Mouse (Mus musculus) left cerebral cortex, adult 11 months (tissue): Measurements from ENCODE around the gene Rnd2.
A peak's percentile ranks its signal among the peaks of the same experiment; 100 is the strongest.
"Not testable (repeated sequence)": the region's sequence is repeated elsewhere in the genome, so short reads cannot be mapped to it uniquely, and the experiment has no call there.

Source experiments
- DNase-seq: peaks from one replicate; pipeline ENCODE4 v3.0.0; 2022; ENCODE audit warnings: low spot score

Gene Rnd2

GRCm38 (mm10) chr11:101464211-101465100, at the start of gene Rnd2:
Gene Rnd2 (plus strand): TSS chr11:101464999.
- DNase-seq, result no peak

- no peak for DNase-seq
Measured at GRCm38 (mm10) chr11:101415306-101415705, 49.5 kb upstream of the Rnd2 start.

GRCm38 (mm10) chr11:101416433-101417100, 48.2 kb upstream of the Rnd2 start:
- no peak for DNase-seq

GRCm38 (mm10) chr11:101417101-101417855, 47.5 kb upstream of the Rnd2 start, which contains the start of gene Aarsd1:
Gene Aarsd1 (minus strand): TSS chr11:101417615.
- peak; percentile 68 for DNase-seq

- peak; percentile 44 for DNase-seq
Measured at GRCm38 (mm10) chr11:101418991-101419390, 45.8 kb upstream of the Rnd2 start.

GRCm38 (mm10) chr11:101419610-101420009, 45.2 kb upstream of the Rnd2 start:
- no peak for DNase-seq

GRCm38 (mm10) chr11:101420148-101420547, 44.7 kb upstream of the Rnd2 start:
- no peak for DNase-seq

- DNase-seq, result no peak
Measured at GRCm38 (mm10) chr11:101424105-101424851, 40.5 kb upstream of the Rnd2 start, which contains the start of gene Gm27029. Gene Gm27029 (minus strand): TSS chr11:101424796.

- peak; percentile 94 for DNase-seq
Measured at GRCm38 (mm10) chr11:101424925-101425813, 39.6 kb upstream of the Rnd2 start, which contains the start of the genes Rundc1 and Ptges3l. Gene Rundc1 (plus strand): TSS chr11:101425085. Gene Ptges3l (minus strand): TSS chr11:101425333.

GRCm38 (mm10) chr11:101426165-101426564, 38.6 kb upstream of the Rnd2 start:
- DNase-seq, result no peak

- DNase-seq, result no peak
Measured at GRCm38 (mm10) chr11:101431327-101431726, 33.5 kb upstream of the Rnd2 start.

GRCm38 (mm10) chr11:101433396-101433795, 31.4 kb upstream of the Rnd2 start:
- DNase-seq, result no peak

GRCm38 (mm10) chr11:101435831-101436230, 29.0 kb upstream of the Rnd2 start:
- no peak for DNase-seq

GRCm38 (mm10) chr11:101436916-101437315, 27.9 kb upstream of the Rnd2 start:
- no peak for DNase-seq

- not testable (repeated sequence) for DNase-seq
Measured at GRCm38 (mm10) chr11:101438006-101438405, 26.8 kb upstream of the Rnd2 start.

GRCm38 (mm10) chr11:101441450-101442126, 23.2 kb upstream of the Rnd2 start:
- not testable (repeated sequence) for DNase-seq

- DNase-seq, result peak; percentile 96
Measured at GRCm38 (mm10) chr11:101442127-101442693, 22.6 kb upstream of the Rnd2 start, which contains the start of gene Rpl27. Gene Rpl27 (plus strand): TSS chr11:101442298.

- DNase-seq, result no peak
Measured at GRCm38 (mm10) chr11:101442760-101443159, 22.0 kb upstream of the Rnd2 start.

- DNase-seq, result no peak
Measured at GRCm38 (mm10) chr11:101446319-101446718, 18.5 kb upstream of the Rnd2 start.
